In genomic region chr5:100268111-100268878, GRCm38 (mm10) we compare ENCODE assay signal across 30 mouse cellular contexts.
DNase-seq lines count a peak whose midpoint lies in the region; ATAC-seq lines count a peak whose summit lies in the region.
"Had no signal": no experiment of that assay in that cellular context is flagged by ENCODE, and none has a peak within 500 bp of the region (broad histone marks: within the 10 kb centered on the region; RNA-seq: fewer than 3 reads in every experiment).

No protein-coding gene starts in this region.

- H3K27me3 ChIP-seq in embryonic facial prominence, embryonic 11.5 days (ENCODE audit: control insufficient read depth, insufficient read depth, low read length), result no peaks in the 10 kb centered on the region
- no peaks in the 10 kb centered on the region for H3K27me3 ChIP-seq in embryonic facial prominence, embryonic 10.5 days (replicated peaks; ENCODE audit: low read depth, poor library complexity, severe bottlenecking)
- no peaks in the 10 kb centered on the region for H3K27me3 ChIP-seq in limb, embryonic 12.5 days
- no peaks in the 10 kb centered on the region for H3K27me3 ChIP-seq in limb, embryonic 10.5 days (ENCODE audit: low read depth, poor library complexity, severe bottlenecking)
- H3K27me3 ChIP-seq: forebrain, embryonic 13.5 days; hindbrain, embryonic 13.5 days; kidney, embryonic 15.5 days; neural tube, embryonic 12.5 days had no signal

- ATAC-seq in embryonic facial prominence, embryonic 11.5 days (replicated peaks; ENCODE audit: insufficient number of reproducible peaks, low FRiP score, low TSS enrichment, low read depth), result 0 out of 2 replicates have a peak, but pooled peaks have one; percentile 39
- peak; percentile 56; the same call in 1 of the 2 replicates for ATAC-seq in limb, embryonic 12.5 days (ENCODE audit: insufficient number of reproducible peaks, insufficient read depth, low FRiP score, low TSS enrichment, low read depth)
- ATAC-seq: forebrain, embryonic 13.5 days; intestine, embryonic 16.5 days; lung, postnatal 0 days had no signal

- no peak overlapping the region for H3K4me2 ChIP-seq in embryonic facial prominence, embryonic 11.5 days (ENCODE audit: low read depth, low read length)
- no peak overlapping the region for H3K4me2 ChIP-seq in limb, embryonic 12.5 days
- H3K4me2 ChIP-seq: forebrain, embryonic 13.5 days; heart, embryonic 11.5 days; hindbrain, embryonic 13.5 days; kidney, embryonic 15.5 days; liver, embryonic 11.5 days; neural tube, embryonic 12.5 days had no signal

- H3K9ac ChIP-seq in embryonic facial prominence, embryonic 11.5 days (replicated peaks; ENCODE audit: low read length), result no peak overlapping the region
- no peak overlapping the region for H3K9ac ChIP-seq in limb, embryonic 12.5 days (replicated peaks)
- H3K9ac ChIP-seq: forebrain, embryonic 13.5 days; hindbrain, embryonic 13.5 days; kidney, embryonic 15.5 days; neural tube, embryonic 12.5 days had no signal

- H3K4me1 ChIP-seq in embryonic facial prominence, embryonic 11.5 days (ENCODE audit: control insufficient read depth, insufficient read depth, low read length), result no peaks in the 10 kb centered on the region
- H3K4me1 ChIP-seq in embryonic facial prominence, embryonic 10.5 days, result peaks cover 24% of the 10 kb centered on the region
- H3K4me1 ChIP-seq in limb, embryonic 12.5 days (replicated peaks), result no peaks in the 10 kb centered on the region
- 0 out of 2 replicates have a peak, but pooled peaks cover 8% of the 10 kb centered on the region for H3K4me1 ChIP-seq in limb, embryonic 10.5 days
- H3K4me1 ChIP-seq: forebrain, embryonic 13.5 days; midbrain, embryonic 10.5 days; neural tube, embryonic 12.5 days had no signal

- DNase-seq in embryonic facial prominence, embryonic 11.5 days (ENCODE audit: low spot score), result peak; percentile 10
- DNase-seq in embryonic facial prominence, embryonic 10.5 days (ENCODE audit: low spot score), result no peak
- no peak for DNase-seq in limb, embryonic 10.5 days (ENCODE audit: low spot score)
- peak; percentile 87 for DNase-seq in ZHBTc4 (ENCODE audit: low read depth, low spot score)
- DNase-seq in mesoderm, embryonic 11.5 days (ENCODE audit: low read depth, low spot score), result peak; percentile 9
- DNase-seq in adrenal gland, adult 8-10 months, result no peak
- no peak for DNase-seq in layer of hippocampus, postnatal 36 days
- DNase-seq: adrenal gland, postnatal 25 days; cerebellum, adult 11-12 months; cerebellum, adult 9-11 months; gastrocnemius, postnatal 10 days; heart, postnatal 4 days; kidney, postnatal 36 days; left cerebral cortex, postnatal 4 days; right cerebral cortex, adult 18-20 months; spleen, adult 18-20 months; thymus, postnatal 14 days had no signal

- no peak overlapping the region for H3K27ac ChIP-seq in embryonic facial prominence, embryonic 11.5 days (replicated peaks; ENCODE audit: low read depth, low read length)
- no peak overlapping the region for H3K27ac ChIP-seq in embryonic facial prominence, embryonic 10.5 days (replicated peaks)
- no peak overlapping the region for H3K27ac ChIP-seq in limb, embryonic 12.5 days
- no peak overlapping the region for H3K27ac ChIP-seq in limb, embryonic 10.5 days
- H3K27ac ChIP-seq: forebrain, embryonic 13.5 days; hindbrain, embryonic 13.5 days; kidney, embryonic 15.5 days; layer of hippocampus, adult 2 months; macrophage; midbrain, embryonic 10.5 days; neural tube, embryonic 12.5 days had no signal

- H3K9me3 ChIP-seq in embryonic facial prominence, embryonic 11.5 days (replicated peaks; ENCODE audit: control insufficient read depth, low read length), result no peaks in the 10 kb centered on the region
- no peaks in the 10 kb centered on the region for H3K9me3 ChIP-seq in embryonic facial prominence, embryonic 10.5 days
- H3K9me3 ChIP-seq in limb, embryonic 12.5 days, result 0 out of 2 replicates have a peak, but pooled peaks cover 4% of the 10 kb centered on the region
- no peaks in the 10 kb centered on the region for H3K9me3 ChIP-seq in limb, embryonic 10.5 days (replicated peaks)
- H3K9me3 ChIP-seq: forebrain, embryonic 13.5 days; hindbrain, embryonic 13.5 days; kidney, embryonic 15.5 days; neural tube, embryonic 12.5 days had no signal

- WGBS in embryonic facial prominence, embryonic 11.5 days, result 54% methylated on average over 8 of the region's 8 CpGs
- 64% methylated on average over 8 of the region's 8 CpGs for WGBS in embryonic facial prominence, embryonic 10.5 days
- WGBS in limb, embryonic 12.5 days, result 59% methylated on average over 8 of the region's 8 CpGs
- WGBS in limb, embryonic 10.5 days, result 71% methylated on average over 8 of the region's 8 CpGs

- H3K4me3 ChIP-seq in embryonic facial prominence, embryonic 11.5 days (ENCODE audit: low read depth, low read length), result no peak overlapping the region
- no peak overlapping the region for H3K4me3 ChIP-seq in embryonic facial prominence, embryonic 10.5 days
- H3K4me3 ChIP-seq in limb, embryonic 12.5 days (replicated peaks), result no peak overlapping the region
- no peak overlapping the region for H3K4me3 ChIP-seq in limb, embryonic 10.5 days
- H3K4me3 ChIP-seq: forebrain, embryonic 13.5 days; hindbrain, embryonic 13.5 days; kidney, embryonic 15.5 days; layer of hippocampus, adult 2 months; midbrain, embryonic 10.5 days; myocyte; neural tube, embryonic 12.5 days had no signal

- H3K36me3 ChIP-seq in embryonic facial prominence, embryonic 11.5 days (replicated peaks; ENCODE audit: control insufficient read depth, insufficient read depth, low read depth, low read length), result no peaks in the 10 kb centered on the region
- H3K36me3 ChIP-seq in embryonic facial prominence, embryonic 10.5 days (replicated peaks), result no peaks in the 10 kb centered on the region
- H3K36me3 ChIP-seq in limb, embryonic 12.5 days, result no peaks in the 10 kb centered on the region
- H3K36me3 ChIP-seq in limb, embryonic 10.5 days, result no peaks in the 10 kb centered on the region
- H3K36me3 ChIP-seq: hindbrain, embryonic 13.5 days; kidney, embryonic 15.5 days; midbrain, embryonic 10.5 days; neural tube, embryonic 12.5 days had no signal

Comparison
In these comparisons a context has a peak if more than half of its experiments do, and no peak if none do; other contexts are left out.
1. DNase-seq: peak in embryonic facial prominence, embryonic 11.5 days (single experiment), ZHBTc4 (single experiment) and mesoderm, embryonic 11.5 days (single experiment); none in embryonic facial prominence, embryonic 10.5 days (single experiment), limb, embryonic 10.5 days (single experiment), adrenal gland, adult 8-10 months (single experiment) and layer of hippocampus, postnatal 36 days (0 of 2).